Mouse (Mus musculus) T-helper 2 cell (primary cell): ENCODE measurements around the gene Gm609.
"Not testable (repeated sequence)": the region's sequence is repeated elsewhere in the genome, so short reads cannot be mapped to it uniquely, and the experiment has no call there.

ENCODE experiments used
- in situ Hi-C: fragments of 300-600 bp; cut with MboI, MseI; formaldehyde crosslinking; loops from one replicate; pipeline ENCODE4 v1.15.1; 2025; ENCODE audit warnings: high pct_unique_total_duplicates

Gm609 gene

GRCm38 (mm10) chr16:45492927-45493326 is at the start of gene Gm609:
Gene Gm609 (minus strand): TSS chr16:45492969.
- in situ Hi-C loops: no loop called here

GRCm38 (mm10) chr16:45542108-45542507 is 49.3 kb upstream of the Gm609 start:
- in situ Hi-C loops: no loop called here

- in situ Hi-C loops: not testable (repeated sequence)
Measured at GRCm38 (mm10) chr16:45538342-45538741, 45.6 kb upstream of the Gm609 start.

GRCm38 (mm10) chr16:45535009-45535408 is 42.2 kb upstream of the Gm609 start, which contains the start of gene Slc9c1:
Gene Slc9c1 (plus strand): TSS chr16:45535309.
- in situ Hi-C loops: no loop called here

- in situ Hi-C loops: no loop called here
Measured at GRCm38 (mm10) chr16:45531950-45532349, 39.2 kb upstream of the Gm609 start, which contains the start of gene Gm17783. Gene Gm17783 (minus strand): TSS chr16:45532050.

- in situ Hi-C loops: no loop called here
Measured at GRCm38 (mm10) chr16:45525551-45525950, 32.8 kb upstream of the Gm609 start.

- in situ Hi-C loops: no loop called here
Measured at GRCm38 (mm10) chr16:45495326-45495725, 2.6 kb upstream of the Gm609 start.

GRCm38 (mm10) chr16:45476991-45477390 is 15.8 kb downstream of the Gm609 start:
- in situ Hi-C loops: no loop called here

- in situ Hi-C loops: not testable (repeated sequence)
Measured at GRCm38 (mm10) chr16:45471836-45472235, 20.9 kb downstream of the Gm609 start.

GRCm38 (mm10) chr16:45454762-45455161 is 38.0 kb downstream of the Gm609 start:
- in situ Hi-C loops: no loop called here

GRCm38 (mm10) chr16:45437230-45437739 is 55.5 kb downstream of the Gm609 start:
- in situ Hi-C loops: no loop called here

GRCm38 (mm10) chr16:45435591-45435990 is 57.2 kb downstream of the Gm609 start:
- in situ Hi-C loops: no loop called here

- in situ Hi-C loops: no loop called here
Measured at GRCm38 (mm10) chr16:45427651-45428050, 65.1 kb downstream of the Gm609 start.

- in situ Hi-C loops: loop anchor here (25.0 kb wide), 1 partner anchor 651 kb away; the partner anchor contains the start of gene Cd200r1
Measured at GRCm38 (mm10) chr16:45413497-45413896, 79.3 kb downstream of the Gm609 start.

- in situ Hi-C loops: loop anchor here (5.0 to 25.0 kb wide), 2 partner anchors 187 to 647 kb away; partner anchors contain the start of genes Btla and Cd200r1
Measured at GRCm38 (mm10) chr16:45409064-45409446, 83.7 kb downstream of the Gm609 start.

- in situ Hi-C loops: loop anchor here (5.0 to 25.0 kb wide), 2 partner anchors 186 to 646 kb away; partner anchors contain the start of genes Btla and Cd200r1
Measured at GRCm38 (mm10) chr16:45408425-45409063, 84.2 kb downstream of the Gm609 start, which contains the start of gene Cd200. Gene Cd200 (minus strand): TSS chr16:45409053.

- in situ Hi-C loops: loop anchor here (5.0 to 25.0 kb wide), 2 partner anchors 186 to 646 kb away; partner anchors contain the start of genes Btla and Cd200r1
Measured at GRCm38 (mm10) chr16:45407645-45408400, 84.9 kb downstream of the Gm609 start.

GRCm38 (mm10) chr16:45407091-45407490 is 85.7 kb downstream of the Gm609 start:
- in situ Hi-C loops: loop anchor here (5.0 to 25.0 kb wide), 2 partner anchors 185 to 645 kb away; partner anchors contain the start of genes Btla and Cd200r1

- in situ Hi-C loops: loop anchor here (5.0 to 25.0 kb wide), 2 partner anchors 66 to 641 kb away; partner anchors contain the start of gene Cd200r1
Measured at GRCm38 (mm10) chr16:45402951-45403350, 89.8 kb downstream of the Gm609 start.

GRCm38 (mm10) chr16:45402036-45402435 is 90.7 kb downstream of the Gm609 start:
- in situ Hi-C loops: loop anchor here (5.0 to 25.0 kb wide), 2 partner anchors 65 to 640 kb away; partner anchors contain the start of gene Cd200r1

- in situ Hi-C loops: loop anchor here (5.0 to 25.0 kb wide), 2 partner anchors 63 to 638 kb away; partner anchors contain the start of gene Cd200r1
Measured at GRCm38 (mm10) chr16:45399947-45400555, 92.7 kb downstream of the Gm609 start.
